Mouse (Mus musculus): ENCODE measurements around the gene Chd2.
A peak's percentile ranks its signal among the peaks of the same experiment; 100 is the strongest.

The Chd2 gene

GRCm38 (mm10) chr7:73400051-73400916 lies 141.3 kb downstream of the Chd2 start:
- no peak for DNase-seq

- peak; percentile 82 for DNase-seq
These were observed 142.1 kb downstream of the Chd2 start for GRCm38 (mm10) chr7:73399501-73400044.

GRCm38 (mm10) chr7:73398806-73399442 lies 142.7 kb downstream of the Chd2 start:
- no peak for DNase-seq

- DNase-seq: peak; percentile 47
These were observed 143.3 kb downstream of the Chd2 start for GRCm38 (mm10) chr7:73398319-73398718.

- no peak for DNase-seq
These were observed 147.6 kb downstream of the Chd2 start for GRCm38 (mm10) chr7:73394013-73394409.

GRCm38 (mm10) chr7:73393307-73394012 lies 148.2 kb downstream of the Chd2 start:
- no peak for DNase-seq

GRCm38 (mm10) chr7:73392359-73392758 lies 149.3 kb downstream of the Chd2 start:
- DNase-seq: no peak

- no peak for DNase-seq
These were observed 149.9 kb downstream of the Chd2 start for GRCm38 (mm10) chr7:73391518-73392321.

GRCm38 (mm10) chr7:73391002-73391517 lies 150.6 kb downstream of the Chd2 start:
- peak; percentile 74 for DNase-seq

GRCm38 (mm10) chr7:73390426-73391001 lies 151.1 kb downstream of the Chd2 start:
- DNase-seq: no peak

- no peak for DNase-seq
These were observed 151.7 kb downstream of the Chd2 start for GRCm38 (mm10) chr7:73389871-73390294.

- no peak for DNase-seq
These were observed 152.2 kb downstream of the Chd2 start for GRCm38 (mm10) chr7:73389419-73389818.

GRCm38 (mm10) chr7:73388866-73389265 lies 152.8 kb downstream of the Chd2 start:
- DNase-seq: no peak

- DNase-seq: no peak
These were observed 158.8 kb downstream of the Chd2 start for GRCm38 (mm10) chr7:73382843-73383242.

GRCm38 (mm10) chr7:73378034-73378433 lies 163.6 kb downstream of the Chd2 start:
- DNase-seq: no peak

- no peak for DNase-seq
These were observed 164.3 kb downstream of the Chd2 start for GRCm38 (mm10) chr7:73377307-73377706.

All from cerebellum, adult 8-10 months (tissue).